Mouse (Mus musculus): ENCODE data around the gene Eipr1. TPM values are rescaled to one million over a fixed set of nuclear protein-coding genes. Genes with fewer than 3 reads are reported as not detected.

The Eipr1 gene
- total and polyA plus RNA-seq, 3 experiments = 33.3 to 35.4 (median 34.4) TPM

GRCm38 (mm10) chr12:28889068-28889674 lies 137.6 kb downstream of the Eipr1 start:
- no peak for DNase-seq (ENCODE audit: extremely low read depth)
- no peaks in the 10 kb centered on the region for H3K4me1 ChIP-seq (ENCODE audit: control insufficient read depth in 1 of 2, insufficient read depth in 2 of 2)
- TF ChIP-seq ZKSCAN1 (IDR thresholded peaks at IDR 0.05; ENCODE audit: borderline replicate concordance, low read depth, low read length) (no peak), JUND (conservative IDR thresholded peaks at IDR 0.05; ENCODE audit: low read depth, low read length) (no peak), MAZ (IDR thresholded peaks at IDR 0.05; ENCODE audit: low read depth, low read length) (no peak), NELFE (IDR thresholded peaks at IDR 0.05; ENCODE audit: low read depth, low read length) (no peak), KAT2A (IDR thresholded peaks at IDR 0.05; ENCODE audit: insufficient replicate concordance, low read length) (no peak), IRF4 (IDR thresholded peaks at IDR 0.05; ENCODE audit: low read depth, low read length) (no peak), ZNF384 (IDR thresholded peaks at IDR 0.05; ENCODE audit: low read depth, low read length) (no peak), HCFC1 (IDR thresholded peaks at IDR 0.05; ENCODE audit: low read depth, low read length) (no peak), EP300 (IDR thresholded peaks at IDR 0.05; ENCODE audit: low read length) (no peak), USF1 (IDR thresholded peaks at IDR 0.05; ENCODE audit: low read depth, low read length) (no peak), ZC3H11A (IDR thresholded peaks at IDR 0.05; ENCODE audit: low read depth, low read length) (no peak), MYC (IDR thresholded peaks at IDR 0.05; ENCODE audit: low read depth, low read length) (no peak), JUN (IDR thresholded peaks at IDR 0.05; ENCODE audit: insufficient read depth, low read depth, low read length) (no peak), SIN3A (IDR thresholded peaks at IDR 0.05; ENCODE audit: low read length) (no peak), E2F4 (IDR thresholded peaks at IDR 0.05; ENCODE audit: insufficient replicate concordance, low read depth, low read length) (no peak), TCF12 (IDR thresholded peaks at IDR 0.05; ENCODE audit: low read depth, low read length) (no peak), BHLHE40 (IDR thresholded peaks at IDR 0.05; ENCODE audit: low read depth, low read length) (no peak), SMC3 (IDR thresholded peaks at IDR 0.05; ENCODE audit: low read depth, low read length) (no peak), CTCF (conservative IDR thresholded peaks at IDR 0.05 in 1 of 2, IDR thresholded peaks at IDR 0.05 in 1 of 2; ENCODE audit: low read depth in 2 of 2, low read length in 2 of 2) (no peak), MAX (IDR thresholded peaks at IDR 0.05; ENCODE audit: low read length) (no peak)
- in situ Hi-C loops (cut with MboI; ENCODE audit: low pct_ligation_motif_present, low pct_unique_long_range_greater_than_20kb, low sequenced_read_pairs) (no loop called here), dilution Hi-C loops (cut with MboI; ENCODE audit: extremely low pct_ligation_motif_present, extremely low pct_unique_long_range_greater_than_20kb, low sequenced_read_pairs) (no loop called here)
- no peaks in the 10 kb centered on the region for H3K27me3 ChIP-seq (replicated peaks)
- no peak overlapping the region for H3K4me3 ChIP-seq (replicated peaks in 1 of 3; ENCODE audit: low read depth in 2 of 3, low read length in 2 of 3, poor library complexity in 1 of 3)
- H3K4me2 ChIP-seq (ENCODE audit: insufficient read depth, low read depth, poor library complexity, severe bottlenecking) = no peak overlapping the region
- H3K36me3 ChIP-seq (replicated peaks in 1 of 2; ENCODE audit: control insufficient read depth in 1 of 2, insufficient read depth in 1 of 2, low read length in 1 of 2) = peaks cover 0 to 7% of the 10 kb centered on the region in 2 experiments
- H3K27ac ChIP-seq (ENCODE audit: insufficient read depth, low read depth) = no peak overlapping the region
- H3K9me3 ChIP-seq (replicated peaks; ENCODE audit: low read length) = no peaks in the 10 kb centered on the region
- H3K79me2 ChIP-seq (replicated peaks; ENCODE audit: control insufficient read depth, extremely low read depth, insufficient read depth, poor library complexity, severe bottlenecking) = no peaks in the 10 kb centered on the region
- no peak overlapping the region for H3K9ac ChIP-seq (ENCODE audit: insufficient read depth, low read depth)

- Histone ChIP-seq H3K4me3 (replicated peaks in 1 of 3; ENCODE audit: low read depth in 2 of 3, low read length in 2 of 3, poor library complexity in 1 of 3) (no peak overlapping the region), H3K9ac (ENCODE audit: insufficient read depth, low read depth) (no peak overlapping the region), H3K4me1 (ENCODE audit: control insufficient read depth in 1 of 2, insufficient read depth in 2 of 2) (no peaks in the 10 kb centered on the region), H3K9me3 (replicated peaks; ENCODE audit: low read length) (no peaks in the 10 kb centered on the region), H3K79me2 (replicated peaks; ENCODE audit: control insufficient read depth, extremely low read depth, insufficient read depth, poor library complexity, severe bottlenecking) (no peaks in the 10 kb centered on the region), H3K27me3 (replicated peaks) (no peaks in the 10 kb centered on the region), H3K36me3 (replicated peaks in 1 of 2; ENCODE audit: control insufficient read depth in 1 of 2, insufficient read depth in 1 of 2, low read length in 1 of 2) (peaks cover 0 to 3% of the 10 kb centered on the region in 2 experiments), H3K4me2 (ENCODE audit: insufficient read depth, low read depth, poor library complexity, severe bottlenecking) (no peak overlapping the region), H3K27ac (ENCODE audit: insufficient read depth, low read depth) (no peak overlapping the region)
- TF ChIP-seq ZKSCAN1 (IDR thresholded peaks at IDR 0.05; ENCODE audit: borderline replicate concordance, low read depth, low read length) = no peak
- dilution Hi-C loops (cut with MboI; ENCODE audit: extremely low pct_ligation_motif_present, extremely low pct_unique_long_range_greater_than_20kb, low sequenced_read_pairs) = no loop called here
- in situ Hi-C loops (cut with MboI; ENCODE audit: low pct_ligation_motif_present, low pct_unique_long_range_greater_than_20kb, low sequenced_read_pairs) = no loop called here
- no peak for DNase-seq (ENCODE audit: extremely low read depth)
Observed at GRCm38 (mm10) chr12:28891523-28891922, 139.9 kb downstream of the Eipr1 start.

Measured in CH12.LX (cell line).